Mouse (Mus musculus) bone marrow macrophage, adult 2 months (primary cell): Measurements from ENCODE around the gene Clec4b2.
"Not testable (repeated sequence)": the region's sequence is repeated elsewhere in the genome, so short reads cannot be mapped to it uniquely, and the experiment has no call there.

Experiments
- CTCF ChIP-seq: IDR thresholded peaks from 2 replicates; pipeline ENCODE4 v1.5.1; 2012; ENCODE audit warnings: low read depth, mild to moderate bottlenecking, low read length, moderate library complexity
- POLR2A ChIP-seq: IDR thresholded peaks from 2 replicates; pipeline ENCODE4 v1.6.1; 2012; ENCODE audit warnings: mild to moderate bottlenecking, low read depth, low read length, borderline replicate concordance

- TF ChIP-seq CTCF, POLR2A: not testable (repeated sequence)
Measured at GRCm38 (mm10) chr6:123137766-123138526, 34.7 kb upstream of the Clec4b2 start.
